9 mouse cellular contexts compared by ENCODE assay signal in the genomic region with DNA sequence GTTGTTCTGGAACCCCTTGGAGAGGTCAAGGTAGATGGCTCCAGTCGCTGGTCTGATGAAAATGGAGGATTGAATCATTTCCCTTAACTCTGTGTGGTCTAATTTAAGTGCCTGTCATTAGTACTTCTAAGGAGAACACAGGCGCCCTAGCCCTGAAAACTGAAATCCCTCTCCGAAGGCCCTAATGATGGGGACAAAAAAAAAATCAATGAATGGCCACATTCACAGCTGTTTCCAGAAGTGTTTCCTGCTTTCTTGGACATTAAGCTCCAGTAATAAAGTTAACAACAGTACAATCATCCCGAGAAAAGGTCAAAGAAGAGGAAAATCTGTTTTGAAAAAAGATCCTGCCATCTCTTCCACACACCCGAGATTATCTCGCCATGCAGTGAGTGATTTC.
A peak's percentile ranks its signal among the peaks of the same experiment; 100 is the strongest.
DNase-seq lines count a peak whose midpoint lies in the region; ATAC-seq and TF ChIP-seq lines count a peak whose summit lies in the region.
"Had no signal": no experiment of that assay in that cellular context is flagged by ENCODE, and none has a peak within 500 bp of the region (broad histone marks: within the 10 kb centered on the region; RNA-seq: fewer than 3 reads in every experiment).

No protein-coding gene starts in this region.

- H3K27ac ChIP-seq in heart, embryonic 11.5 days (ENCODE audit: low read depth, low read length) = peak overlapping the region; percentile 89
- peak overlapping the region; percentile 70 for H3K27ac ChIP-seq in hindbrain, embryonic 11.5 days (ENCODE audit: low read depth, low read length)
- peak overlapping the region; percentile 88 for H3K27ac ChIP-seq in liver, postnatal 0 days (ENCODE audit: low read depth)

- ATAC-seq in heart, embryonic 11.5 days (replicated peaks; ENCODE audit: insufficient number of reproducible peaks, low FRiP score, low TSS enrichment) = no peak
- ATAC-seq in hindbrain, embryonic 11.5 days (ENCODE audit: low FRiP score) = no peak
- ATAC-seq in liver, postnatal 0 days = peak; percentile 13

- no peaks in the 10 kb centered on the region for H3K36me3 ChIP-seq in heart, embryonic 11.5 days (ENCODE audit: control insufficient read depth, insufficient read depth, low read length)
- no peaks in the 10 kb centered on the region for H3K36me3 ChIP-seq in E14TG2a.4 (ENCODE audit: insufficient read depth, low read length)
- H3K36me3 ChIP-seq in hindbrain, embryonic 11.5 days (ENCODE audit: control insufficient read depth, insufficient read depth, low read length) = no peaks in the 10 kb centered on the region
- H3K36me3 ChIP-seq in liver, postnatal 0 days (replicated peaks; ENCODE audit: insufficient read depth, low read length) = no peaks in the 10 kb centered on the region

- H3K4me2 ChIP-seq in heart, embryonic 11.5 days = peak overlapping the region; percentile 66; the same call in 1 of the 2 replicates
- no peak overlapping the region for H3K4me2 ChIP-seq in hindbrain, embryonic 11.5 days (replicated peaks; ENCODE audit: low read depth, low read length)
- H3K4me2 ChIP-seq in liver, postnatal 0 days (ENCODE audit: low read depth, low read length) = peak overlapping the region; percentile 72

- H3K4me1 ChIP-seq in heart, embryonic 11.5 days (ENCODE audit: control insufficient read depth, insufficient read depth, low read length) = peaks cover 31% of the 10 kb centered on the region
- H3K4me1 ChIP-seq in E14TG2a.4 (replicated peaks; ENCODE audit: low read depth, low read length) = peaks cover 89% of the 10 kb centered on the region
- peaks cover 8% of the 10 kb centered on the region for H3K4me1 ChIP-seq in hindbrain, embryonic 11.5 days (replicated peaks; ENCODE audit: control insufficient read depth, insufficient read depth, low read length)
- peaks cover 12% of the 10 kb centered on the region for H3K4me1 ChIP-seq in liver, postnatal 0 days (ENCODE audit: insufficient read depth)

- no peaks in the 10 kb centered on the region for H3K27me3 ChIP-seq in heart, embryonic 11.5 days (ENCODE audit: control insufficient read depth, insufficient read depth, low read length)
- peaks cover 18% of the 10 kb centered on the region; the same call in 1 of the 2 replicates for H3K27me3 ChIP-seq in E14TG2a.4 (ENCODE audit: insufficient read depth, low read length)
- H3K27me3 ChIP-seq in hindbrain, embryonic 11.5 days (ENCODE audit: control insufficient read depth, insufficient read depth, low read length) = no peaks in the 10 kb centered on the region
- no peaks in the 10 kb centered on the region for H3K27me3 ChIP-seq in liver, postnatal 0 days (ENCODE audit: insufficient read depth, low read length)

- no peak overlapping the region for H3K4me3 ChIP-seq in heart, embryonic 11.5 days (ENCODE audit: low read depth, low read length)
- peak overlapping the region; percentile 77 for H3K4me3 ChIP-seq in E14TG2a.4 (replicated peaks; ENCODE audit: low read length)
- no peak overlapping the region for H3K4me3 ChIP-seq in hindbrain, embryonic 11.5 days (ENCODE audit: low read depth, low read length)
- no peak overlapping the region for H3K4me3 ChIP-seq in liver, postnatal 0 days (ENCODE audit: low read depth, low read length)

- H3K9me3 ChIP-seq in heart, embryonic 11.5 days (replicated peaks; ENCODE audit: control insufficient read depth, low read length) = no peaks in the 10 kb centered on the region
- no peaks in the 10 kb centered on the region for H3K9me3 ChIP-seq in E14TG2a.4 (ENCODE audit: low read length)
- H3K9me3 ChIP-seq in hindbrain, embryonic 11.5 days (ENCODE audit: control insufficient read depth, low read length) = no peaks in the 10 kb centered on the region
- no peaks in the 10 kb centered on the region for H3K9me3 ChIP-seq in liver, postnatal 0 days (ENCODE audit: low read length)

- TF ChIP-seq EP300 in liver, postnatal 0 days (IDR thresholded peaks at IDR 0.05; ENCODE audit: low read depth) = no peak

- no peak for DNase-seq in heart, postnatal 36 days
- DNase-seq in hindbrain, embryonic 11.5 days (ENCODE audit: low spot score) = no peak
- no peak for DNase-seq in liver, postnatal 0 days
- DNase-seq in urinary bladder, adult 2 months (ENCODE audit: low spot score) = no peak
- no peak for DNase-seq in spleen, postnatal 14 days (ENCODE audit: low spot score in 2 of 2)
- no peak for DNase-seq in adrenal gland, adult 8-10 months
- DNase-seq: B cell, adult 2 months had no signal

- H3K9ac ChIP-seq in heart, embryonic 11.5 days (ENCODE audit: low read depth, low read length) = no peak overlapping the region
- 0 out of 2 replicates have a peak overlapping the region, but pooled peaks have one; percentile 31 for H3K9ac ChIP-seq in hindbrain, embryonic 11.5 days (ENCODE audit: low read depth, low read length)
- no peak overlapping the region for H3K9ac ChIP-seq in liver, postnatal 0 days (replicated peaks)

- intact Hi-C loops in heart, postnatal 36 days (cut with DNase I) = no loop called here

- 45% methylated on average over 6 of the region's 6 CpGs for WGBS in heart, embryonic 11.5 days (ENCODE audit: insufficient replicate concordance)
- 57% methylated on average over 6 of the region's 6 CpGs for WGBS in hindbrain, embryonic 11.5 days
- 49% methylated on average over 6 of the region's 6 CpGs for WGBS in liver, postnatal 0 days (ENCODE audit: insufficient replicate concordance)

- no peak for TF ChIP-seq CTCF in E14TG2a.4 (conservative IDR thresholded peaks at IDR 0.05; ENCODE audit: low read length)
- no peak for TF ChIP-seq CTCF in liver, postnatal 0 days (IDR thresholded peaks at IDR 0.05; ENCODE audit: low read depth)
